Mouse (Mus musculus) cerebellum, adult 2 months (tissue): Measurements from ENCODE around the gene Gpr160.

Experiments
- CTCF ChIP-seq: fragments of 200-500 bp; IDR thresholded peaks from 2 replicates; pipeline ENCODE4 v1.5.1; 2011; ENCODE audit warnings: low read depth, mild to moderate bottlenecking, control low read depth, low read length, moderate library complexity, borderline replicate concordance; ENCODE audit not compliant: insufficient read depth
- POLR2A ChIP-seq: fragments of 200-500 bp; IDR thresholded peaks from 2 replicates; pipeline ENCODE4 v1.6.1; 2011; ENCODE audit warnings: low read length, control low read depth, borderline replicate concordance; ENCODE audit not compliant: insufficient read depth

GRCm38 (mm10) chr3:30927664-30928063 lies 71.9 kb downstream of the Gpr160 start:
- TF ChIP-seq CTCF: no peak
- no peak for TF ChIP-seq POLR2A
